ENCODE assay signal across 8 mouse cellular contexts in the genomic region with DNA sequence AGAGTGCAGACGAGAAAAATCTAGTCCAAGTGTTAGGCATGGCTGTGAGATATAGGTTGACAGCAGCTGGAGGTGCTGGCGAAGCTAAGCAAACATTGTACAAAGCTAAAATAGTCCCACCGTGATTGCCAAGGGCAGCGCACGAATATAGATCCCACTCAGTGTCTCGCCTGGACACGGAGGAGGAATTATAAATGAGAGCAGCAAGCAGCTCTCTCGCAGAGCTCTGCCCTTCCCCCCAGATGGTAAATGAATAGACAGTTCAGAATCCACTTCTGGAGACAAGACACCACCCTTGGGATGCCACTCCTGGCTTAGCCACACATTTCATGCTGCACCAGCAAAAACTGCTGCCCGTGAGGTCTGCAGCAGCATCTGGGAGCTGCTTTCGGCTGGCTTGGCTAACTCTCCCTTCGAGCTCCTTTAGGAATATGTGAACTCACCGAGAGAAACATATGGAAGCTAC.
A peak's percentile ranks its signal among the peaks of the same experiment; 100 is the strongest.
DNase-seq lines count a peak whose midpoint lies in the region; ATAC-seq and TF ChIP-seq lines count a peak whose summit lies in the region.

No protein-coding gene starts in this region.

- no peaks in the 10 kb centered on the region for H3K9me3 ChIP-seq in lung, embryonic 16.5 days (ENCODE audit: control insufficient read depth, low read length)

- no peaks in the 10 kb centered on the region for H3K27me3 ChIP-seq in lung, embryonic 16.5 days (ENCODE audit: control insufficient read depth, insufficient read depth, low read depth, low read length)
- H3K27me3 ChIP-seq in cerebellum, adult 2 months (ENCODE audit: control insufficient read depth, insufficient read depth, low read length): no peaks in the 10 kb centered on the region

- DNase-seq in cerebellum, adult 8-10 months: peak; percentile 3
- DNase-seq in cerebellum, adult 18-20 months: no peak
- no peak for DNase-seq in lung, adult 18-20 months
- DNase-seq in kidney, postnatal 14 days: peak; percentile 58
- DNase-seq in right cerebral cortex, postnatal 25 days: peak; percentile 38
- no peak for DNase-seq in cerebellum, adult 2 months
- DNase-seq in adrenal gland, adult 18-20 months (ENCODE audit: low spot score in 2 of 2): no peak

- TF ChIP-seq CTCF in cerebellum, adult 2 months (IDR thresholded peaks at IDR 0.05; ENCODE audit: borderline replicate concordance, insufficient read depth, low read depth, low read length): no peak

- H3K4me2 ChIP-seq in lung, embryonic 16.5 days (ENCODE audit: low read depth, low read length): peak overlapping the region; percentile 57

- no peaks in the 10 kb centered on the region for H3K36me3 ChIP-seq in lung, embryonic 16.5 days (ENCODE audit: control insufficient read depth, insufficient read depth, low read length)

- H3K27ac ChIP-seq in lung, embryonic 16.5 days (ENCODE audit: low read length): peak overlapping the region; percentile 76
- no peak overlapping the region for H3K27ac ChIP-seq in cerebellum, adult 2 months (ENCODE audit: insufficient read depth, low read length)

- peak; percentile 46; the same call in 1 of the 2 replicates for ATAC-seq in lung, embryonic 16.5 days (ENCODE audit: low read depth)

- peak overlapping the region; percentile 34 for H3K9ac ChIP-seq in lung, embryonic 16.5 days (ENCODE audit: low read length)

- H3K4me3 ChIP-seq in lung, embryonic 16.5 days (ENCODE audit: low read length): peak overlapping the region; percentile 38
- no peak overlapping the region for H3K4me3 ChIP-seq in cerebellum, adult 2 months (replicated peaks; ENCODE audit: insufficient read depth, low read depth, low read length)

- no peak for TF ChIP-seq POLR2A in cerebellum, adult 2 months (IDR thresholded peaks at IDR 0.05; ENCODE audit: borderline replicate concordance, insufficient read depth, low read length)

- H3K4me1 ChIP-seq in lung, embryonic 16.5 days (replicated peaks; ENCODE audit: control insufficient read depth, insufficient read depth, low read length): peaks cover 7% of the 10 kb centered on the region
- no peaks in the 10 kb centered on the region for H3K4me1 ChIP-seq in cerebellum, adult 2 months (ENCODE audit: control insufficient read depth, insufficient read depth, low read length)

- WGBS in lung, embryonic 16.5 days: 13% methylated on average over 12 of the region's 12 CpGs
- 49% methylated on average over 12 of the region's 12 CpGs for WGBS in cerebellum, adult 2 months

Comparison
In these comparisons a context has a peak if more than half of its experiments do, and no peak if none do; other contexts are left out.
1. DNase-seq: peak in cerebellum, adult 8-10 months (single experiment), kidney, postnatal 14 days (single experiment) and right cerebral cortex, postnatal 25 days (single experiment); none in cerebellum, adult 18-20 months (0 of 2), lung, adult 18-20 months (0 of 2), cerebellum, adult 2 months (0 of 2) and adrenal gland, adult 18-20 months (0 of 2).